Mouse (Mus musculus): ENCODE results near the gene Pigu.

- TF ChIP-seq CTCF (IDR thresholded peaks at IDR 0.05; ENCODE audit: low read depth, low read length) (no peak), POLR2A (IDR thresholded peaks at IDR 0.05; ENCODE audit: insufficient read depth, low read length) (no peak)
These were observed 77.1 kb downstream of the Pigu start for GRCm38 (mm10) chr2:155280116-155280515.
